Mouse (Mus musculus) common myeloid progenitor, adult 5-6 weeks (primary cell): Measurements from ENCODE around the gene Stmn3. TPM values are rescaled to one million over a fixed set of nuclear protein-coding genes. Genes with fewer than 3 reads are reported as not detected.

ENCODE experiments used
- ATAC-seq: replicated peaks from 2 replicates; pipeline ENCODE4 v1.8.0; 2016; ENCODE audit warnings: low read depth, mild to moderate bottlenecking, moderate TSS enrichment, inconsistent platforms; ENCODE audit not compliant: poor library complexity, severe bottlenecking
- total RNA-seq: library from RNA; stranded (forward); fragments of 200-1000, 187-1606 nt; gene quantifications from 2 replicates; pipeline ENCODE4 v1.2.3, GENCODE M21; 2017

Gene Stmn3
- not detected in 2 replicates for total RNA-seq

DNA sequence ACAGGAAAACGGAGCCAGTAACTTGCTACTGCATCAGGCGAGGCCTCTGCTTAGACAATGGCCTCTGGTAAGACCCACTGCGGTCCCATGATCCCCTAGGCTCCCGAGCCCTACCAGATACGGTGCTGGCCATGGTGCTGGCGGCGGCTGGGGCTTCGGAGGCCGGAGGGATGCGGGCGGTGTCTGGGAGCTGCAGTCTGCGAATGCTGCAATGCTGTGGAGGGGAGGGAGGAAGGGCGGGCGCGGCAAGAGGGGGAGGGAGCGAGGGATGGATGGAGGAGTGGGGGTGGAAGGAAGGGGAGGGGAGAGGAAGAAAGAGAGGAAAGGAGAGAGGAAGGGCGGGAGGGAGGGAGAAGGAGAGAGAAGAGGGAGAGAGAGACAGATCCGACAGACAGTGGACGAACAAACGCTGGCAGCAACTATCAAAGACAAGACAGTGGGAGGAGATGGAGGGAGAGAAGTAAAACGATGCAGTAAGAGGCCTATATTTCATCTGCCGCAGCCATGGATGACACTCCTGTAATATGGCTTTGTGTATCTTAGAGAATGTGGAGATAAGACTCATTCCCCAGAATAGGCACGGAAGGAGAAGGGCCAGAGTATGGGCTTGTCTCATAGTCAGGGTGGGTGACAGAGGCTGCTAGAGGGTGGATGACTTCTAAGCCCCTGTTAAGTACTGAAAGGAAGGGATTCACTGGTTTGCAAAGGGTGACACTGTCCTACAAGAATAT, at the start of gene Stmn3:
Gene Stmn3, minus strand, starts transcription at position 421 of the 731 bp plus-strand sequence.
- peak; percentile 94 for ATAC-seq

DNA sequence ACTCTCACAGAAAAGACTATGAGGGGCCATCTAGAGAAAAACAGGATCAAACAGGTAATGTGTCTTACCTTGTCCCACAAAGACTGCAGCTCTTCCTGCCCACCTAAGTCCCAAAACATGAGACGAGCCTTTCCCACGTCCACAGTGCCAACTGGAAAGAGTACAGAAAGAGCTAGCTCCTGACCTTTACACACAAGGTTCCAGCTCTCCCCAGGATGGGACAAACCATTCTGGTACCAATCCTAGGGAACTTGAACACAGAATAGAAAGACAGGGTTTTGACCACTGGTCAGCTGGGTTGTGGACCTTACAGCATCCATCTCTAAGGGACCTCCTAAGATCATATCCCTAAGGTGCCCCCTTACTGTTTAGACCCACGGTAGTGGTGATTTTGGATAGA, 49.6 kb upstream of the Stmn3 start:
- ATAC-seq: no peak

DNA sequence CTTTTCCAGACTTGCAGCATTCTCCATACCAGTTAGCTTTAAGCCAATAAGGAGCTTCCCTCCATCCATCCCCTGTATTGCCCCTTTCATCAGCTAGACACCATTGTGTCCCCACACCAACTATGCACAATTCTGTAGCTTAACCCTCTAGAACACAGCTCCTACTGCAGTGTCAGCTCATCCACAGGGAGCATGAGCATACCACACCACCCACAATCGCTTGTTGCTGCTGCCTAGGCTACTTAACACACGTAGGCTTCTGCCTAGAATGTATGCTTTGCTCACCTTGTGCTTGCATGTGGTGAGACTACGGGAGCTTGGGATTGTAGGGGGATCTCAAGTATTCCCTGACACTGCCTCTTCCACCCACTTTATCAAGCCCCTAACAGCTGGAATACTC, 42.5 kb upstream of the Stmn3 start:
- ATAC-seq: no peak

DNA sequence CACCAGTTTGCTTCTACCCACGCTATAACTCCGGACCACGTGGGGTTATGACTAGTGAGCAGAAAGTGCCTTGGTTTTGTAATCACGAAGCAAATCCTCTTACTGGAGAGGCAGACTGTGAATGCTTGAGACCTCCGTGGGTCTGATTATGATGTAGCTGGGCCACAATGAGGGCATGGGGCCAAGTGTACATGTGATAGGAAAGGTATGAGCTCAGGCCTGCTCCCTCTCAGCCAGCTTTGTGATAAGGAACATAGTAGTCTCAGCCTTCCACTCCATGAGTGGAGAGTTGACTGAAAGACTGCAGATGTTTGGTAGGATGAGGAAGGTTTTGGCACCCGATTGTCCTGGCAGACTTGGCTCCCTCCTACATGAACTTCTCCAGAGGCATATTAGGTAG, 28.5 kb upstream of the Stmn3 start:
- ATAC-seq: no peak

DNA sequence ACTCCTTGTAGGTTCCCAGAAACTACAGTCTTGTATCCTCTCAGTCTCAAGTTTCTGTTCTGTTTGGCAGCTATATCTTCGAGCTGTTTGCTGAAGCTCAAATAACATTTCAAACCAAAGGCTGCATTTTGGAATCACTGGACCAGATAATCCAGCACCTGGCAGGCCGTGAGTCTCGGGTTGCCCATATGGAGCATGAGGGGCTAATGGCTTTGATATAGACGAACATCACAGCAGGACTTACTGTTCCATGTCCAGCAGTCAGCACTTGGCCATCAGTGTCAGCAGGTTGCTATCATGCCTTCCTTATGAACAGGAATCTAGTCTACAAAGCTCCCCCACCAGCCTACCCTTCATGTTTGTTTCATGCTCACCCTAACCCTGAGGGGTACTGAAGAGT, 26.1 kb upstream of the Stmn3 start:
- no peak for ATAC-seq

DNA sequence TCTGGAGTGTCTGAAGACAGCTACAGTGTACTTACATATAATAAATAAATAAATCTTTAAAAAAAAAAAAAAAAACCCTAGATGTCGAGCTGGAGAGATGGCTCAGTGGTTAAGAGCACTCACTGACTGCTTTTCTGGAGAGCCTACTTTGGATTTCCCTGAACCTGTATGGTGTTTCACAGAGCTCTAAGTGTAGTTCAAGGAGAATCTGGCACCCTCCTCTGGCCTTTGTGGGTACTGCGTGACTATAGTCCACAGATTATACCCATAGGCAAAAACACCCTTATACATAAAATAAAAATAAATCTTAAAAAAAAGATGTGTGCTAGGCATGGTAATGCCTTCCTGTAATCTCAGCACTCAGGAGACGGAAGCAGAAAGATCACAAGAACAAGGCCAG, 19.7 kb upstream of the Stmn3 start:
- peak; percentile 97 for ATAC-seq

DNA sequence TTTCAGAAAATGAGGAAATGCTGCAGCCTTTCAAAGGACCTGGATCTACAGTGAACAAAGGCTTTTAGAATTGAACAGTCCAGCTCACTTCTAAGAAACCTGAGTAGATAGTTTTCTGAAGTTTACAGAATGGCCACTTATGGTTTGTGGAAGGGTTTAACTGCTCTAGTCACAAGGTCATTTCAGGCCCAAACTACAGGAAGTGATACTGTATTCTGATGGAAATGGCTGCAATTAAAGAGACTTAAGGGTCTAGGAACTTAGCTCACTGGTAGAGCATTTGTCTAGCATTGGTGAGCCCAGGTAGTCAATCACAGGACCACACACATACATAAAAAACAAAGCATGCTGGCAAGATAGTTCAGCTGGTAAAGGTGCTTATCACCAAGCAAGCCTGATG, 18.2 kb upstream of the Stmn3 start:
- ATAC-seq: no peak

DNA sequence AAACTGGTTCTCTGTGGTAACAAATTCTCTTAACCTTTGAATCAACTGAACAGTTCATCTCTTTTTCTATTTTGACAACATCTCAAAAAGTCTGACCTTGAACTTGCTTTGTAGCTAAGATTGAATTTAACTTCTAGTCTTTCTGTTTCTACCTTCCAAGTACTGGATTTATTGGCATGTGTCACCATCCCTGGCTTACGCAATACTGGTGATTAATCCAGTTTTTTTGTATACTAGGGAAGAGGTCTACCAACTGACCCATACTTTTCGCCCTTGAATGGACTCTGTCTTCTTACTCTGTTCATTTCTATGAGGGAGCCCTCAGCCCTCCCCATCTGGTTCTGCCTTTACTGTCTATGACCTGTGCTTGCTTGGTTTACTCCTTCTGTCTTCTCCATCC, 11.8 kb upstream of the Stmn3 start:
- ATAC-seq: no peak

DNA sequence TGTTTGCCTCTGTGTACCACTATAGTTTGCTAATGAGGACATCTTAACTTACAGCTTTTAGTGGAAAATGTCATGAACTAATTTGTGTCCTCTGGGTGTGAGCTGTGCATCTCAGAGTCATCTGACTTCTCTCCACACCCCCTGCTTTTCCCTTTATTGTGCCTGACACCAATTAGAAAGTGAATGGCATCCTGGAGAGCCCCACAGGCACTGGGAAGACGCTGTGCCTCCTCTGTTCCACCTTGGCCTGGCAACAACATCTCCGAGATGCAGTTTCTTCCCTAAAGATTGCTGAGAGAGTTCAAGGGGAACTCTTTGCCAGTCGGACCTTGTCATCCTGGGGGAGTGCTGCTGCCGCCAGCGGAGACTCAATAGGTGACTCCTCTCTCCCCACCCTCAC, 7.8 kb upstream of the Stmn3 start:
- no peak for ATAC-seq

DNA sequence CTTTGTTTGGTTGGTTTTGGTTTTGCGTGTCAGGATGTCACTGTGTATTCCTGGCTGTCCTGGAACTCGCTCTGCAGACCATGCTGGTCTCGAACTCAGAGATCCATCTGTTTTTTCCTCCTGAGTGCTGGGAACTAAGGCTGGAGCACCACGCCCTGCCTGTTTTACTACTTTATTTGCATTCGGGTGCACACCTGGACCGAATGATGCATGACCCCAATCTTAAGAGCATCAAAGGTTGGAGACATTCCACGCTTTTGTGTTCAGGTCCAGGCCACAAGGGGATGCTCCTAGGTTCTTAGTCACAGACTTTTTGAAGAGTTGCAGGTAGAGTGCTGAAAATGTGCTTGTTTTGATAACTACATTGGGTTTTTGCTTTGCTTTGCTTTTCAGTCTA, 5.8 kb upstream of the Stmn3 start:
- ATAC-seq: no peak

DNA sequence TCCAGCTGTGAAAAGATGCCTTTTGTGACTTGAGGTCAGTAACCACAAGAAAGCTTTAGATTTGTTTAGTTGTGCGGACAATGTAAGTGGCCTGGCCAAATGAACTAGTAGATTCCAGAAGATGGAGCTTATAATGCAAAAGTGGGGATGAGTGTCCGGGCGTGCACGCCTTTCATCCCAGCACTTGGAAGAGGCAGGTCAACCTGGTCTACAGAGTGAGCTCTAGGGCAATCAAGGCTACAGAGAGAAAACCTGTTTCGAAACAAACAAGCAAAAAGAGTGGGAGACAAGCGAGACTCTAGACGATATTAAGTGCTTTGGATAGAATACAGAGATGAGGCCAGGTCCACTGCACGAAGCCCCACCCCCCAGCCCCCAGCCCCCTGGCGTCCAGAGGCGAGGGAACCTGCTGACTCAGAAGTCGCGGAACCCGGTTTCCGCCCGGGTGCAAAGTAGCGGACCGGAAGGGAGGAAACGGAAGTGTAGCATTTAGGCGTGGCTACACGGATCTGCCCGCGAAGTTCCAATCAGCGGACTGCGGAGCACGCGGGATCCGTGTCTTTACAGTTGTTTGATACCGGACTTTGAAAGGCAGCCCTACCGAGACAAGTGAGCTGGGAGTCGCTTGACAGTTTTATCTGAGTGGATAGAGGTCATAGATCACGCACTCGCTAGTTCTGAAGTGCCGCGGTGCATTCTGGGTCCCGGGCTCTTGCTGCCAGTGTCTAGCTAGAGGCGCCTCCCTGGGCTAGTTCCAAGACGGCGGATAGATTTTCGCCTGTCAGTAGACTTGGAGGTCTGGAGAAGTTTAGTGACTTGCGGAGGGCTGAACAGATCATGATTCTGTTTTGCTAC, 5.2 kb upstream of the Stmn3 start, which contains the start of gene Rtel1:
Gene Rtel1, plus strand, starts transcription at position 492 of the 855 bp plus-strand sequence.
- peak; percentile 98 for ATAC-seq

DNA sequence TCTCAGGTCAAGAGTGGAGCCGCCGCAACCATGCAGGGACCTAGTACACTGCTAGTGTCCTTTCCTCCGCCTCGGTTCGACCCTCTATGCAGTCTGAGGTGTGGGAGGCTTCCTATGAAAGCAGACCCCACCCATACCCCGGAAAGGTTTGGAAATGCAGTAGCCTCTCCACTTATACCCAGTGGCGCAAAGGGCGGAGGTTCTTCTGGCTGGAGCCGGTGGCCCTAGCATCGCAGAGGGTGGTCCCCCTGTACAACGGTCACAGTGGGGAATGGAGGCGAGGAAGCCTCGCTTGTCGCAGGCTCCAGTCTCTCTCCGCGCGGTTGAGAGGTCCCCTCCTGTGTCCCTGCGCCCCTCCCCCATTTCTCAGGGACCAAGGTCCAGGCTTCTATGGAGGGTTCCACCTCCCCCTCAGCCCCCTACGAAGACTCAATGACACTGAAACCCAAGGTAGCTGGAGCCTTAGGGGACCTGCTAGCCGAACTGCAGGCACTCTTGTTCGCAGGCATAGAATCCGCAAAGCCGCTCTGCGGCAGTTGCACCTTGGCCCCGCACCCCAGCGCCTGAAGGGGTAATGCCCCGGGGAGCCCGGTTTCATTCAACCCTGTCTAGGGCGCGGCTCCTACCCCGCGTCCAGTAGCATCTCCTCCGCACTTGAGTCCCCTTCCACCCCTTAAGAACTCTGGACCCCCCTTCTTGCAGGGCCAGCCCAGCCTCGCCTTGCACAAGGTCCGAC, 788 bp downstream of the Stmn3 start:
- ATAC-seq: no peak

DNA sequence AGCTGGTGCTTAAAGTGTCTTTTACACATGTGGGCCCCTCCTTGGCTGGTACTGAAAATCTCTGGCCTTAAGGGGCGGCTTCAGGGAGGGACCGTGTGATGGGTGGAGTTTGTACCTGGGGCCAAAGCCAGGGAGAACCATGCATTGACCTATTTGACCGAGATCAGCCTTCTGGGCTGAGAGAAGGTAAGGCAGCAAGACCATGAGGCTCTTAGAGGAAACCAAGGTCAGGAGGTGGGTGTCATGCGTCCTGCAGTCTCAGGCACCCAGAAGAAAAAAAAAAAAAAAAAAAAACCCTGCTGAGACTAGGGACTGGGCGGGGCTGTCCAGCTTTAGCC, 1.3 kb downstream of the Stmn3 start:
- ATAC-seq: no peak

DNA sequence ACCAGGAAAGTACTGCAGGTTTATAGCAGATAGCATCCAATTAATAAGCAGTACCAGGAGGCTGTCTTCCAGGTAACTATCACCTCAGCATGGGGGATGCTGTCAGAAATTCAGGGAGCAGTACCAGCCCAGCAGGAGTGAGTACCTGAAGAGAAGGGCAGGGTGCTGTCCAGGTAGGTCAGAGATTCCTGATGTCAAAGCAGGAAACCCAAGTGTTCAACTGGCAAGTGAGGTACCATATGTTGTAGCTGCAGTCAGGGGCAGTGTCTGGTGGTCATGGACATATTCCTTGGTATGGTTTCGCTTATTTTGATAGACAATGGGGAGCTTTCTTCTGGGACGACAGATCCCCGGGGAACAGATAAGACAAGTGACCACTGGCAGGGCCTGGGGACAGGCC, 1.9 kb downstream of the Stmn3 start:
- ATAC-seq: no peak

DNA sequence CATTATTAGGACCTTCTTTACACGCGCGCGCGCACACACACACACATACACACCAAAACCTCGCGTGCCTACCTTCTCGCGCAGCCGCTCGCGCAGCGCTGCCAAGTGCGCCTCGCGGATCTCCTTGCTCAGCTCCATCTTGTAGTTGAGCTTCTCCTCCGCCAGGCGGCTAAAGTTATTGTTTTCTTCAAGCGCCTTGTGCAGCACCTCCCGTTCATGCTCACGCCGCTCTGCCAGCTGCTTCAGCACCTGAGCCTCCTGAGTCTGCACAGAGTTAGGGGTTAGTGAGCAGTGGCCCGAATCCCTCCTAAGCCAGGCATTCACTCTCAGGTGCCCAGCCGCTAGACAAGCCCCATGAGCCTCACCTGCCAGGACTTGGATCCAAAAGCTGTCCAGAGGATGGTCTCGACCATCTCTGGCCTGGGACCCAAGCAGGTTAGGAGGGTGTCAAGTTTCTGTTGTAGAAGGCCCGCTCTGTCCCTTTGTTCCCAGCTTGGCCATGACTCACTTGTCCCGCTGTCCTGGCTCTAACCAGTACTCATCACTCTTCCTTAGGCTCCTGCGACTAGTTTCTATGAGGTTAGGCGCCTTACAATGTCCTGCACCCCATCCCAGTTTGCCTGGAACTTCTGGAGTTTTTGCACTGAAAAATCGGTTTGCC, 7.0 kb downstream of the Stmn3 start:
- peak; percentile 84 for ATAC-seq

DNA sequence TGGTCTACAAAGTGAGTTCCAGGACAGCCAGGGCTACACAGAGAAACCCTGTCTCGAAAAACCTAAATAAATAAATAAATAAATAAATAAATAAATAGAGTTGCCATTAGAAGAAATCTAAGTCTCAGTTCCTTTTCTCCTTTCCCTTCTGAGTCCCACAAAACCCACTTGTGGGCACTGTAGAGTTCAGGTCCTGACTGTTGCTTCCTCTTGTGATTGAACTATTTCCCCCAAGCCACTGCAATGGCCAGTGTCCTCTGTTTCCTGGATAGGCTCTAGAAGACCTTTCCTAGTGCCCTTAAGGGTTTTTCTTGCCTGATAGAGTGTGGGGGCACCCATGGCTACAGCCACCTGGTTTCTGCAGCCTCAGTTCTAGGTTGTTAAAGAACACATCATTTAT, 9.4 kb downstream of the Stmn3 start:
- ATAC-seq: peak; percentile 49

DNA sequence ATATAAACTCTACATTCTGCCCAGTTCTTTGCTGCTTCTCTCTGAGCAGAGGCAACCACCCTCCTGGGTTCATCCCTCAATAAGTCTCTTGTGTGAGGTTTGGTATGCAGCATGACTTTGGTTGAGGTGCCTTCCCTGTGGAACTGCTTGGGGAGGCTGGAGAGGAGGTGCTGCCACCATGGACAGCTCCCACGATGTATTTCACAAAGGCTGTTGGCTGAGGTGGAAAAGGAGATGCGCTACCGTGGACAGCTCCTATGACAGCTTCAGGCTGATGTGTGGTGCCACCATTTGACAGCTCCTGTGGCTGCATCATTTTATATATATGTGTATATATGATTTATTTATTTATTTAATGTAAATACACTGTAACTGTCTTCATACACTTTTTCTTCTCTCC, 12.3 kb downstream of the Stmn3 start:
- ATAC-seq: peak; percentile 64

DNA sequence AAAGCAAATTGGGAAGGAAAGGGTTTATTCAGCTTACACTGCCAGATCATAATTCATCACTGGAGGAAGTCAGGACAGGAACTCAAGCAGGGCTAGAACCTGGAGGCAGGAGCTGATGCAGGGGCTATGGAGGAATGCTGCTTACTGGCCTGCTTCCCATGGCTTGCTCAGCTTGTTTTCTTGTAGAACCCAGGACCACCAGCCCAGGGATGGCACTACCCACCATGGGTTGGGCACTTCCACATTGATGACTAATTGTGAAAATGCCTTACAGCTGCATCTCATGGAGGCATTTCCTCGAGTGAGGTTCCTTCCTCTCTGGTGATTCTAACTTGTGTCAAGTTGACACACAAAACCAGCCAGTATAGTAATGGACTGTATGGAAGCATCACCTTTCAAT, 23.4 kb downstream of the Stmn3 start:
- ATAC-seq: no peak

DNA sequence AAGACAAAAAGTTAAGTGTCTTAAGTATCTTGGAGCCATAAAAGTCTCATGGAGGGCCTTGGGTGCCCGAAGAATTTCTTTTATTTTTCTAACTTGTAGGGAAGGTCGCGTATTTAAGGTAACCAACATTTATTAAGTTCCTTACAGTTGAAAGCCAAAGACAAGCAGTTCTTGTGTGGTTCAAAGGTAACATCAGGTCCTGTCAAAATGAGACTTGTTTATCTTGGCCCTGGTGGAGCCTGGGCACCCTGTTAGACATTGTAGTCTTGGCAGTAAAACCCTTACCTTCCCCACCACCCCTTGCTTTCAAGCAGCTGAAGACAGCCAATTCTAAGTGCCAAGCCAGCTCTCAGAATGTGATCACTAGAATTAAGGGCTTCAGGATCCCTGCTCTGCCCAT, 25.6 kb downstream of the Stmn3 start:
- ATAC-seq: no peak

DNA sequence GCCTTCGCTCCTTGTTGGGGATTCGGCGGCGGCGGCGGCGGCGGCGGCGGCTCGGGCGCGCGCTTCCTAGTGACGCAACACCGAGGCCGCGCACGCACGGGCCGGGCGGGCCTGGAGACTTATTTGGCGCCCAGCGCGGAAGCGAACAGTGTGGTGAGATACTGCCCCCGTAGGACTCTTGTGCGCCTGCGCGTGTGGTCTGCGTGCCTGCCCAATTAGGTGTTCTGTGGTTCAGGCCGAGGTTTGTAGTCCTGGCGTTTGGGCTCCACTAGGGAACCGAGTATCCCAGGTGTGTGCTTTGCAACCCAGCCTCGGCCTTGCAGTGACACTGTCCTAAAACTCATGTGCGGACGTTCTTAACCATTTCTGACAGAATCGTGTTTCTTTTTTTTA, 26.3 kb downstream of the Stmn3 start, which contains the start of gene Gmeb2:
Gene Gmeb2, minus strand, starts transcription at position 78 of the 393 bp plus-strand sequence.
- ATAC-seq: peak; percentile 90
